Mouse (Mus musculus) thymus, postnatal 25 days (tissue): ENCODE data around the gene Gm9936.
"Not testable (repeated sequence)": the region's sequence is repeated elsewhere in the genome, so short reads cannot be mapped to it uniquely, and the experiment has no call there.

ENCODE experiments used
- DNase-seq: peaks from one replicate; pipeline ENCODE4 v3.0.0; 2022

The Gm9936 gene

DNA sequence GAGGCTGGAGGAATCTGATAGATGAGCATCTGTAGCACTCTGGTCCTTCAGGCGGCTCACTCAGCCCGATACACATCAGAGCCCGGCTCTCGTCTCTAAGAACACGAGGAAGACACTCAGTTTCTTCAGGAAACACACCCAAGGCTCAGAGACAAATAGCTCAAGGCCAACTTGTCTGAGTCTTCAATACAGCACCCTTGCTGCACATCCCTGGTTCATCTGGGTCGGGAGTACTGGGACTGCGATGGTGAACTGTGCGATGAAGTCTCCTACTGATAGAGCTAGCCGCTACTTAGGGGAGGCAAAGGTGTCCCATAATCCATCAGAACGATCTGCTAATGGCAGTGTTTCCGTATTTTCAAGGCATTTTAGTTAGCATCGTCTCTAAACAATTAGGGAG, at the start of gene Gm9936:
TSS of gene Gm9936 (minus strand) at position 101 of the 400 bp plus-strand sequence.
- no peak for DNase-seq

DNA sequence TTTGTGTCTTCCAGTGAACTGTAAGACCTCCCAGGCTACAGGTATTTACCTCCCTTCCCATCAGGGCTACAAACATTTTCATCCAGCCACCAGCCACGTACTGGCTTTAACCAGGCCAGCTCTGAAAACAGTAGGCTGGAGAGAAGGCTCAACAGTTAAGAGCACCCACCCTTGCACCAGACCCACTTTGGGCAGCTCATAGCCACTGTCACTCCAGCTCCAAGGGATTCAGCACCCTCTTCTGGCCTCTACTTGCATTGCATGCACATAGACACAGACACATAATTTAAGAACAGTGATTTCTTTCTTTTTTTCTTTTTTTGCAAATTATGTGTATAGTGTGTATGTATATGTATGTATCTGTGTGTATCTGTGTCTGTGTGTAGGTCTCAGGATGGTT, 43.9 kb upstream of the Gm9936 start:
- DNase-seq: peak; percentile 40

DNA sequence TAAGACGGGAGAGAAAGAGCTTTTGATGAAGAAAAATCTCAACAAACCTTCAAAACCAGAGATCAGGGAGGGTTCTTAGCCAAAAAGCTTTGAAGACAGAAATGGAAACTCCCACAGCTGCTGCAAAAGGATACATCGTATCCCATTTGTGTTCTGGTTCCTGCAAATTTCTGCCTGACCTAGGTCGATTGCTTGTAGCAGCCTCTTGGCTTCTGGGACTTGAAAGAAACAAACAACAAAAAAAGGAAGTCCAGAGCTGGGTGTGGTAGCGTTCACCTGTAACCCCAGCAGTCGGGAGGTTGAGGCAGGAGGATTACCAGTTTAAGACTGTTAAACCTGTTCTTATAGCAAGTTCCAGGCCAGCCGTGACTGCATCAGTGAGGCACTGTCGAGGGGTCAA, 40.4 kb upstream of the Gm9936 start:
- no peak for DNase-seq

DNA sequence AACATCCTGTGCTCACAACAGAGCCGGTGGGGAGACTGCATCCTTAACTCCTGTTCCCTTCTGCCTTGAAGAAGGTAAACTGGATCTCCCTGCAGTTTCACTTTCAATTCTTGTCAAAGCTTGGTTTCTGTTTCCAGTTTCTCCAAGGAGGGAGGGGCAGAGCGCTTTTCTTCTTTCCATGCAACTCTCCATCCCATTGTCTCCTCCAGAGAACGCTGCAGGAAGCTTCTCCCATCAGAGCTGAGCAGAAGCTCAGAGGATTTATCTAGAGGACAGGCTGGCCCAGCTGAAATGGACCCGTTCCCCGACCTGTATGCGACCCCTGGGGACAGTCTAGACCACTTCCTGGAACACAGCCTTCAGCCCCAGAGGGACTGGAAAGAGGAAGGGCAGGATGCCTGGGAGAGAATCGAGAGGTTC, 38.9 kb upstream of the Gm9936 start:
- DNase-seq: peak; percentile 16

DNA sequence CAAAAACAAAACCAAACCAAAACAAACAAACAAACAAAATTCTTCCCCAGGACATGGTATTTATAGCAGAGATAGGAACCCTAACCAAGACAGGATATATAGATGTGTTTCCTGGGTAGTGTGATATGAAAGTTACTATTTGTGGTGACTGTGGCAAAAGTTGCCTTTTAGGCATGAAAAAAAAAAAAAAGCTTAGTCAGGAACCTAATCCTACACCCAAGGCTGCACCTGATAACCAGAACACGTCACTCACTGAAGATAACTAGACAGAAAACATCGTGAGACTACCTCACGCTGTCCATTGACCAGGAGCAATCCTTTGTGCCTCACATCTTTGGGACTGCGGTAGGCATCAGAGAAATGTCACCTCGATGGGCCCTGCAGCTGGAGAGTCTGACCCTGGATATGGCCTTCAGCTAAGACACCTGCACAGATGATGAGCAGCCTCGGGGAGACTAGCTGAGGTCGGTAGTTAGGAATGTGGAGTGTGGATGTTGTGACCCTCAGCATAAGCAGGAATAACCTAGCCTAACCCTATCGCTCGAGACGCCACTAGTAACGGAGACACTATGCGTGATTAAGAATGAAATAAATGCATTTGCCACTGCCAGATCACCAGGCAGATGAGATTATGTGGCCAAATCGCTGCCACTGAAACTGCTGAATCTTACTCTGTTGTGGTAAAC, 38.3 kb upstream of the Gm9936 start, which contains the start of gene Oasl2:
TSS of gene Oasl2 (plus strand) at position 249 of the 686 bp plus-strand sequence.
- DNase-seq: peak; percentile 8

DNA sequence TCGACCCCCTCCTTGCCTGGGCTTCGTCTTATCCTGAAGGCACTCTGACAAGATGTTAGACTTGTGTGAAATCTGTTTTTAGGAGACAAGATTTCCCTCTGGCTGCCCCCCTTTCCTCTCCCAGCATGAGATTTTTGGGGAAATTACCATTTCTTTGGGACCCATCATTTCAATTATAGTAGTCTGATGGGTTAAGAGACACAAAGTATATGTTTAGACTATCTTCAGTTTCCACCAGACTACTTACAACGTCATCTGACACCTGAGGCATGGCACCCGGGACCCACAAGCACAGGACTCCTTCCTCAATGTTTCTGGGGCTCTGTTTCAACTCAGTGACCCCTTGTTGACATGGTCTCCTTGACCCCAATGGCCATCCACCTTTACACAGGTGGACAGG, 37.1 kb upstream of the Gm9936 start:
- DNase-seq: no peak

DNA sequence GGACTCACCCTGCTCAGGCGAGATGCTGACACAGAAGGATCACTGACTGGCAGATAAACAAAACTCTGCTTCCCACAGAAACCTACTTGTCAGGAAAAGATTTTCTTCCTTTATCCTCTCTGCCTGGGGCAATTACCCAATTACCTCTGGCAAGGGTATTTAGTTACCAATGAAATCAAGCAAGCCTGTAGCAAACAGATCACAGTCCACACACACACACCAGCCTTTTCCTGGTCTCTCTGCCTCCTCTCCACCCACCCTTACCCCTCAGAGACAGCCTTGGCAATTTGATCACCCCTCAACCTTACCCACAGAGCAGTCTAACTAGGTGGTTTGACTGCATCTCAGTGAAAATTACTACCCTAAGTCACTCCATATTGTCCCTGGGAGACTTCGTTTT, 30.5 kb upstream of the Gm9936 start:
- no peak for DNase-seq

DNA sequence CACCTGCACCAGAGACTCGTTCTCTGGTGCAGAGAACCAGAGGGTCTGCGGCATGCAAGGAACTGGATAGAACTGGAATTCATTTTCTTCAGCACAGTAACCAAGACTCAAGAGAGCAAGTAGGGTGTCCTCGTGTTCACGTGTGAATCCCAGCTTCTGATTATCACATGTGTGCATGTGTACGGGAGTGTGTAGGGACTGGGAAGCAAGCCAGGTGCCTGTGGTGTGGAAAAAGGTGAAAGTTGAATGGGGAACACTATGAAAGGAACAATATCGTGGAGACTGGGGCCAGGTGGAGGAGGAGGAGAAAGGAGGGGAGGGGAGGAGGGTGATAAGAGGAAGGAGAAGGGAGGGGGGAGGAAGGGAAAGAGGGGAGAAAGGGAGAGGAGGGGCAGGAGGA, 28.3 kb upstream of the Gm9936 start:
- no peak for DNase-seq

DNA sequence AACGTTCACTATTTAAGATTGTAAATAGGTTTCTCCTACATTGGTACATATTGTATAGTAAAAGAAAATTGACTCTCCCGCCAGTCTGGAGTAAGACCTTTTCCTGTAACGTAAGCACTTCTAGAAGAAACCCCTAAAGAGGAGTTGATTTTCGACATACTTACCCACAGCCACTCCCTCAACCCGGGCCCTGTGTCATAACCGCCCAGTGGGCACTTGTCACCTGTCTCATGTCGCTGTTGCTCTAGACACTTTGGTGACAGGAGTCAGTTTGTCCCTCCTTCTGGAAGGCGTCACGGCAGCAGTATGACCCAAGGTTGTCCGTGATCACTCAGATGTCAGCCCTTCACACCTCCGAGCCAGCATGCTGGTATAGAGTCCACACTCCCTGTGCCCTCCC, 24.5 kb upstream of the Gm9936 start:
- DNase-seq: no peak

DNA sequence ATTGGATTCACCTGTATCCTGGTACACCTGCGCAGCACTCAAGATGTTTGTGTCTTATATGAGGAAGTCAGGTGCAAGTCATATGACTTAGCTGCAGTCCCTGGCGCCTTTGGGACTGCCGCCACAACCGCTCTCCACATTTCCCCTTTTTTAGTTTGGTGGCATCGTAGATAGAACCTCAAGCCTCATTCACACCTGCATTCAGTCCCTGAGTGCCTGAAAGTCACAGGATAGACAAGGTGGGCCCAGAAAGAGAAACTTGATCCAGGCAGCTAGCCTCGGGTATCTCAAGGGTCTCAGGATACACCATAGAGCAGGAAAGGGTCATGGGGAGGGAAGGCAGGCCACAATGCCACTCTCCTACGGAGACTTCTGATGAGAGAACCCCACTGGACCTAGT, 23.8 kb upstream of the Gm9936 start:
- DNase-seq: not testable (repeated sequence)

DNA sequence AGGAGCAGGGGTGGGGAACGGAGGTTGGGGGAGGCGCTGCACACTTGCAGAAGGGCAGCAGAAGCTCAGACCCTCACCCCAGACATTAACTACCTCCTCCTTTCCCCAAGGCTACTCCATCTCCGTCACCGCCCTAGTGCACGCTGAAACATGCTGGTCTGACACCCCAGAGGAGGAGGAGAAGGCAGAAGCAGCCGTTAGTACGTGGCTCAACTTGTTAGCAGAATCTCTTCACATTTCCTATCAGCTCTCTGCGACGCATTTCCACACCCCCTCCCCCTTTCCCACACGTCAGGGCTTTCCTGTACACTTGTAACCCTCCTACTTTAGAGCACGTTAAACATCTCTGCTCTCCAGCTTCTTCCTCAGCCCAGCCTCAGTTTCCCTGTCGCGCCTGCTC, 20.9 kb upstream of the Gm9936 start:
- no peak for DNase-seq

DNA sequence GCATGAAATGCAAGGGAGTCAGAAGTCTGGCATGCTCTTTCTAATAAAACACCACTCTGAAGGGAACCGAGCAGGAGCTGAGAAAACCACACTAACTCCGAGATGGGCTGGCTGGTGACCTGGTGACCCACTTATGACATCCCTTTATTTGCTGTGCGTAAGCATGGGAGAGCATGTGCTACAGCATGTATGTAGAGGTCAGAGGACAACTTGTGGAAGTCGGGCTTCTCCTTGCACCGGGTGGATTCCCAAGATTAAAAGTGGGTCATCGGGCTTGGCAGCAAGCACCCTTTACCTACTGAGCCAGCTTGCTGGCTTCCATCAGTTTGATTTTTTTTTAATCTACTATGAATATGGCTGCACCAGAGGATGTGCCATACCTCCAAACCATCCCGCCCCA, 19.0 kb upstream of the Gm9936 start:
- no peak for DNase-seq

DNA sequence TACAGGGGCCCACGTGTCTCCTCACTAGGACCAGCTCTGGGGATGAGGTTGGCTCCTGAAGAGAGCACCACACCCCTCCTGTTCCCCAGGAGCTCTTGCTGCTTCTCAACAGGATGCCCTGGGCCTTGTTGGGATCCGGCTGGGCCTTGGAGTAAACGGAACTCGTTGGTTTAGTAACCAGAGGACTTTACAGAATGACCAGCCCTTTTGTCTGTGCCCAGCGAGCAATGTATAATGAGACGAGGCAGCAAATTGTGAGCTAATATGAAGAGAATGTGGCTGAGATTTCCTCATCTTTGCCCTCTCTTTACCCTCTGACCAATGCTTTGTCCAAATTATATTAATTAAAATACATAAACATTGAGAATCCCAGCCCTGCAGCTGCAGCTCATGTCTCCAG, 17.8 kb upstream of the Gm9936 start:
- DNase-seq: no peak

DNA sequence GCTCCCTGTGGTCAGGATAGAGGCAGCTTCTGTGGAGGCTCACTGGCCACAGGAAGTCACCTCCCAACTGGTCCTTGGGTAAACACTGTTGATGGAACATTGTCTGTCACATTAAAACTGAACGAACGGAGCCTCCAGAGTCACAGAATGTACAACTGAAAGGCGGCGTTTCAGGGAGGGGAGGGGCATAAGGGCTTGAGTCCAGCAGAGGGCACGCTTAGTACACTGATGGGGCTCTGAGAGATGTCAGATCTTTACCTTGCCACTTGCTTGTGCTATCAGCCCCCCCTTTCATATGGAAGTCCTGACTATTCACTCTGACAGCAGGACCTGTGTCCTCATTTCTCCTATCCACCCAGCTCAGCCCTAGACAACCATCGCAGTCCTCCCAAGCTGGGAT, 17.4 kb upstream of the Gm9936 start:
- DNase-seq: no peak

DNA sequence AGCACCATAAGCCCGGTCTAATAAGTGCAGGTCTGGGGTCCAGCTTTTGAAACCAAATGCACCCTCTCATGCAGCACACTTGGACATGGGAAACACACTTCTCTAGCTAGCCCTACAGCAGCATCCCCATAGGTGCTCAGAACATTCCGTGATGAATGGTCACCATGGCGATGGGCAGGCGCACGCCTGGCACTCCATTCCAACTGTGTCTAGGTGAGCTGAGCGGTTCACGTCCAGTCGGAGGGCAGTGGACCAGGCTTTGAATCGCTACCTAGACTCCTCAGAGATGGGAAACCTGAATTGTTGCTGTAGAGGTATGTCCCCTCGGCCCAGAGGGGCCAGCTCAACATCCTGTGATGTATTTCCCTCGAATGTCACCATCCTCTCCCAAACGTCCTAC, 6.8 kb upstream of the Gm9936 start:
- DNase-seq: no peak

DNA sequence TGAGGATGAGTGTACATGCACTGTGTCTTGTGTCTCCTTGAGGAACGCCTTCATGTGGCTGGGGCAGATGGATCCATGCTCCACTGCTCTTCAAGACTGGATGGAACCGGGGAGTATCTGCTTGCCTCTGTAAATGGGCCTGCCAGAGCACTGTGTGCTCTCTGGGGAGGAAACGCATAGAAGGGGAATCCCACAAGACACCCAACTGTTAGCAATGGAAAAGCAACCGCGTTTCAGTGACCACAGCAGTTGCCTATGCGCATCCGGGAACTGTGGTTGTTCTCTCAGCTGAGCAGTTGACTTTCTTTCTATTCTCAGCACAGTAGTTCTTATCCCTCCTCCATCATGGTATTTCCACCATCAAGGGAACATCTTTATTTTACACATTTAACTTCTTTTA, 6.3 kb upstream of the Gm9936 start:
- no peak for DNase-seq

DNA sequence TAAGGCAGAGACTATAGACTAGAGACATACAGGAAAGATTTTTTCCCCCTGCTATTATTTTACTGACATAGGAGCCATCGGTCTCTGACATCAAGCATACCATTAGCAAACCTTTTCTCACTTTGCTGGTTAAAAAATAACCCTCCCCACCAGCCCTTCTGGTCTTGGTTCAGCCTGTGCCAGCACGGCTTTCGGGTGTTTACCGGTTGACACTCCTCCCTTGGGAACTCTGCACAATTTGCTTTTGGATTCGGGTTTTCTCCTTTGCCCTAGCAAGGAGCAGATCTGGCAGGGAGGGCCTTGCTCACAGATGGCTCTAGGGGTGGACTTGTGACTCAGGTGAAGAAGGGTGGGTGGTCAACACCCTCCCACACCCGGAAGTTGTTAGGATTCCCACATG, 3.2 kb upstream of the Gm9936 start:
- DNase-seq: no peak

DNA sequence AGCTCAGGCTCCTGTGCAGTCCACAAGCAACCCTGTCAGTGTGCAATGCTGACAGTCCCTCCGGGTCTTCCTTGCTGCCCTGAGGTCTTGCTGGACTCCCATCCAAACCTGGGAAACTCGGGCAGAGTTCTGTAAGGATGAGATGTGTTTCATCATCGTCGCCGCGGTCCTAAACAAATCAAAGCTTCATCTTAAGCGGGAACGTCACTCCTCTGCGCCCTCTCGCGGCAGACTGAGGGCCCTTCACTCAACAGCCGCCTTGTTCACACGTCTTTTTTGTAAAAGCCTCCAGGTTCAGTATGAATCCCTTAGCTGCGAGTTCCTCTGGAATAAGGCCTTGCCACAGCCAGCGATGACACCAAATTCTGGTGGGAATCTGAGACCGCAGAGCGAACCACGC, 771 bp upstream of the Gm9936 start:
- DNase-seq: peak; percentile 65

DNA sequence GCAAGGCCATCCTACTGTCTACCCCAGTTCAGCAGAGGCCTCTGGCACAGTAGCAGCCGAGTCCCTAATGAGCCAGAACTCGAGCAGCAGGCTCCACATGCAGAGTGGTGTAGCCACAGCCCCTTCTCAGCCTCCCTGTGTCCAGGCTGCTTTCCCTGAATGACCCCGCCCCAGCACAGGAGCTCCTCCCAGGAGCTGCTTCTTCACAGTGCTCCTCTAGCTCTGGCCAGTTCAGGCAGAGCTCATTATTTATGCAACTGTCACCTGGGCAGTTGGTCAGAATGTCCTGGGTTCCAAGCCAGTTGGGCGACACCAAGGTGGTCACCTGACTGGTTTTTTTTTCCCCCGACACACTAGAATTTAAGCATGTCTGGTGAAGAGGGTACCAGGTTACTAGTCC, 5.1 kb downstream of the Gm9936 start, which contains the start of gene 4930519G04Rik:
TSS of gene 4930519G04Rik (plus strand) at position 301 of the 400 bp plus-strand sequence.
- DNase-seq: not testable (repeated sequence)

DNA sequence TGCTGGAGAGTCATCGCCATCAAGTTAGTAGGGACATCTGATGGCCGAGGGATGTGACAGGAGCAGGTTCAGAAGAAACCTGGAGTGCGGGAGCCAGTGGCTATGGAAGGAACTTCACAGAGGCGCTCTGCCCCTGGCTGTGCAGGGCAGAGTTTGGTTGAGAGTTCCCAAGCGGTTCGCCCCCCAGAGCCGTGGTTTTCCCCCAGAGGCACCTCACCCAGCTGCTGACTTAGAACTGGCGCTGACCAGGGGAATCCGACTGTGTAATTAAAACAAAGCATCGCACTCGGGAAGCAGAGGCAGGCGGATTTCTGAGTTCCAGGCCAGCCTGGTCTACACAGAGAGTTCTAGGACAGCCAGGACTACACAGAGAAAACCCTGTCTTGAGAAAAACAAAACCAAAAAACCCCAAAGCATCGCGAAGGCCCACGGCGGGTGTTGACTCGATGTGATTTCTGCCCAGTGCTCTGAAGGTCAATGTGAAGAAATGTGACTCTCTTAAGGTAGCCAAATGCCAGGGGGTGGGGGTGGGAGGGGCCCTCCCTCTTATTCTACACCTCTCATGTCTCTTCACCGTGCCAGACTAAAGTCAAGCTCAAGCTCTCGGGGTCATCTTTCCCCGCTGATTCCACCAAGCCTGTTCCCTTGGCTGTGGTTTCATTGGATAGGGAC, 6.8 kb downstream of the Gm9936 start:
- DNase-seq: no peak

DNA sequence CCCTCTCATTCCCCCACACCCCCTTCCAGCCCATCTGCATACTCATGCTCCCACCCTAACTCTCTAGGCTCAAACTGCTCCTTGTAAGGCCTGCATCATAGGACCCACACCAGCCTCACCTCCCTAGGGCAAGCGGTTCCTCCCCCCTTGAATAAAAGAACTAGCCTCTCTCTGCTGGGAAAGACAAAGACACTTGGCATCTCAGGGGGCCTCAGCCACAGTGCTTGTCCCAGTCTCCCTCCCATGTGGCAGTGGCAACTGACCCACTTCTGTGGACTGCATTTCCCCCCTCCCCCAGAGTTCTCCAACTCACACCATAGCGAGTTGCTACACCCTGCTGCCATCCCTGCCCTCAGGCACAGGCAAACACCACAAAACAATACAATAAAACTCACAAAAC, 14.1 kb downstream of the Gm9936 start:
- not testable (repeated sequence) for DNase-seq

DNA sequence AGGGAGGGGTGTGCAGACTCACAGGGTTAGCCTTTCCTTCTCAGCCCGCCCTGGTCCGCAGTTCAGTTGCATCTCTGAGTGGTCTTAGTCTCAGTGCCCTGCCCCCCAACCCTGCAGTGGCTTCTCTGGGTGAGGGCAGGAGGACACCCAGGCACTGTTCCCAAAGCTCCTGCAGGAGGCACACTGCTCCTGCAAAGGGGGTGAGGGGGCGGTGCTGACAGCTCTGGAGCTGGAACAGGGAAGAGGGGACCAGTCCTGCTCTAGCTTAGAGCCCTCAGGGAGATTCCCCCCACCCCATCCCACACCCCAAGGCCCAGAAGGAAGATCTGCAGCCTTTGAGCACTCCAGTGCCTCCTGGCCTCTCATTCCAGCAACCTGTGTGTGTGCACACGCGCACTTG, 15.8 kb downstream of the Gm9936 start:
- DNase-seq: no peak

DNA sequence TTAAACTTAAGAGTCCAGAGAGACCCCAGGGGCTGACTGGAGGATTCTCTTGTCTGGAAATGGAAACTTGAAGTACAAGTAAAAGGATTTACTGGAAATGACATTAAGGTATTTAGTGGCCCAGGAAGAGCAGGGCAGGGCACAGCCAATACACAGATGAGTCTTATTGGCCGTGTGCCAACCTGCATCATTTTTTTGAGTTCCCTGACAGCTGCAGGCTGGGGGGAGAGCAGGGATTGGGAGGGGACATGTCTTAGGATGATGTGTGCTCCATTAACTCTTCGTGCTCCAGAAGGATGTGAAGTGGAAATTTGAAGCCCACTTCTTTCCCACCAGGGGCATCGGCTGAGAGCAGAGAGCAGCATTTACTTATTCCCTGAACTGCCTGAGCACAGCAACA, 16.3 kb downstream of the Gm9936 start:
- DNase-seq: not testable (repeated sequence)

DNA sequence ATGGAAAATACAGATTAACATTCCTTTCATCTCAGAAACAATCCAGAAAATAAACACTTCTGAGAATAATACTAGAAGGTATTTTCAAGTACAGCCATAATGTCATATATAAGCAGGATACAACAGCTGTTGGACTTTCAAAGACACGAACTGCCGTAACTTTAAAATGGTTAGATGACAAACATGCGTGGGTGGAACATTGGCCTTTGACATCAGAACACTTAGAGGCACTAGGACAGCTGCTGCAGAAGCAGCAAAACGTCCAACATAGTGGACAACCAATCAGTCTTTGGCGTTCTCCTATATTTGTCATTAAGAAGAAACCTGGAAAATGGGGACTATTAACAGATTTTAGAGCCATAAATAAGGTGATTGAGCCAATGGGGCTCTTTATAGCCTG, 18.0 kb downstream of the Gm9936 start:
- not testable (repeated sequence) for DNase-seq

DNA sequence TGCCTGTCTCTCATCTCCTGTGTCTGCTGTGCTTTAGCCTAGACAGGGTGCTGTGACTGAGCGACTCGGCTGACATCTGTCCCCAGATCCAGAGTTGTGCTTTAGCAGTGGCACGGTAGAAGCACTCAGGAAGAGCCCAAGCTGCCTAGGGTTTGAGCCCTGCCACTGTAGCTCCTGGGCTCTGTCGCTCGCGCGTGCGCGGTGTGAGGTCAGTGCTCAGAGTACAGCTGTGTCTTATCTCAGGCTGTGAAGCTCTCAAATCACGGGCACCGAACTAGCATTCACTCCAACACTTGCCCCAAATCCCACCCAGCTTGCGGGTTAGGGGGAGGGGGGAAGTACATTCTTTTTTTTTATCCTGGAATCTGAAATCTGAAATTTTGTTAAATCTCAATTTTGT, 21.6 kb downstream of the Gm9936 start:
- no peak for DNase-seq
